Mouse (Mus musculus): ENCODE measurements at regions not wholly inside any gene's neighbourhood (a gene's known extent, or its start where the extent isn't known, plus 50 kb on each side); places are given as distances from the start of the nearest gene placed in this dataset.

DNA sequence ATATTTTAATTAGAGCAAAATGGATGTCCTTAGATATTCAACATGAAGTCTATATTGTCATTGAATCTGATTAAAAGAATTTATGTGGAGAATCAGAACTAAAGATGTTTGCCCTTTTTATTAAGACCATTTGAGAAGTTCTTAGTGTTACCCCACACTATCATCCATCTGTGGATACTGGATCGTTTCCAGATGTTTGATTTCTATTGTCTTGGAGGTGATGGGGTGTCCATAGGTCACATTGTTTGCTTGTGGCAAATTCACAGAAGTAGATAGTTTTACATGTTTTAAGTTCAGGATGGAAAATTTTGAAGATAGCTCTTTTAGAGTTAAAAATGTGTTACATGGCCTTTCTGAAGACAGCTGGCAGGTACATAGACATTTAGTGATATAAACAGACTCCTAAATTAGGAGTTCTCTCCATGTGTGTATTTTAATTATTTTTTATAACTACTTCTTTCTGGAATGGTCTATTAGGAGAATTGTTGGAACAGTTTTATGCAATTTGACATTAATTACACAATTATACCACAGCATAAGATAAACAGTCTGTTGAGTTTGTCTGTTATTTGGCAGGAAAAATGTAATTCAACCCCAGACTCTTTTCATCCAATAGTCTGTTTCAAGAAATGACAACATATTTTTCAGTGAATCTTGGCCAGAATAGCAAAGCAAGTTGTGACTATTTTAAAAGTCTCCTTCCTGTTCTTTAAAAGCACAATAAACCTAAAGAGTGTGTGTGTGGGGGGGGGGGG, 368.8 kb upstream of the Plscr5 start:
- no peak for DNase-seq (ENCODE audit: low read depth, low spot score)

- DNase-seq (ENCODE audit: low read depth, low spot score) = no peak
Measured at GRCm38 (mm10) chr9:91818616-91819328, 374.0 kb upstream of the Plscr5 start.

DNA sequence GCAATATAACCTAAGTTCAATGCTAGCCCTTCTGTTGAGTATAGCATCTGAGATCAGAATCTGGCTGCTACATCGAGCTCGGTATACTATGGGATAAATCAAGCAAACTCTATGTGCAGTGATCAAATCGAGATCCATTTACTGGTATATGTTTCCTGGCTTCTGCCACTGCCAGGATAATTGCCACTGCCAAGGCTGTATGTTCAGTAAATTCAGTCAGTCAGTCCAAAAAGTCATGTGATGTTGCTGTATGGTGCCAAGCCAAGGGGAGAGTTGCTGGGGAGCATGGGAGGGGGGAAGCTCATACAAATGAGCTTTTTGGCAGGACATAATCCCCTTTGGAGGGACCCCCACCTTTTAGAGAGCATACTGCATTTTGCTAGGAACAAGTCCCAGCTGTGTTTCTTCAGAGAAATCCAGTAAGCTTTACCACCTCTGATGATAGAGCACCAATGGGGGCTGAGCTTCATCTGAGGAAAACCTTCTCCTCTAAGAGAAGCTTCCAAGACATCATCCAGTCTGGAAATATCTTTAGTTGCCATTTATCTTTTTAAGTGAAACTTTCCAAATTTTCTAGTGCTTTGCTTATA, 389.3 kb upstream of the Plscr5 start:
- no peak for DNase-seq (ENCODE audit: low read depth, low spot score)

- no peak for DNase-seq (ENCODE audit: low read depth, low spot score)
Measured at GRCm38 (mm10) chr9:91798837-91799225, 393.9 kb upstream of the Plscr5 start.

DNA sequence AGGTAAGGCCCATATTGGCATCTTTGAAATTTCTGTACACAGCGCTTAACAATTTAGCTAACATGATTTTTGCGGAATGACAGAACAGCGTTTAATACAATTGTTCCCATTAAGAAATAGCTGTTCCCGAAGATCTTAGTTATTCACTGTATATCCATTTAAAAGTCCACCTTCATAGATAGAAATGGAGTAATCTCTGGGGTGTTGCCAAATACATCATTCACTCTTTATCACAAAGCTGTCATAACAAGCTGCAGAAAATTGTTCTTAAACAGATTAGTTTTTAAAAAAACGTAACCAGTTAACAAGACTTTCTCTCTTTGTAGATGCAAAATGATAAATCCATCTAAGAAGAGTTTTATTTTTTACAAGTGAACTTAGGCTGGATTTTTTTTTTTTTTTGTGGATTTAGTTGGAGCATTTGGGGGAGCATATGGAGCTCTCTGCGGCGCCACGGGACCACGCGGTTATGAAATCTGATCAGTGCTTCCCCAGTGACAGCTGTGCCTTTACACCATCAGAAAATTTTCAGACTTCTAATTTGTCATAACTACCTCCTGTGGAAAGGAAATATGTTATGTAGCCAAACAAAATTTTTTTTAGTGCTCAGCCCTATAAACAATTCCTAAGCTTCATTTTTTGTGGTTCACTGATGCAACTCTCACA, 394.4 kb upstream of the Plscr5 start:
- no peak for DNase-seq (ENCODE audit: low read depth, low spot score)

GRCm38 (mm10) chr9:91796976-91797375, 395.8 kb upstream of the Plscr5 start:
- no peak for DNase-seq (ENCODE audit: low read depth, low spot score)

- no peak for DNase-seq (ENCODE audit: low read depth, low spot score)
Measured at GRCm38 (mm10) chr9:91752935-91753334, 387.3 kb upstream of the Zic1 start.

DNA sequence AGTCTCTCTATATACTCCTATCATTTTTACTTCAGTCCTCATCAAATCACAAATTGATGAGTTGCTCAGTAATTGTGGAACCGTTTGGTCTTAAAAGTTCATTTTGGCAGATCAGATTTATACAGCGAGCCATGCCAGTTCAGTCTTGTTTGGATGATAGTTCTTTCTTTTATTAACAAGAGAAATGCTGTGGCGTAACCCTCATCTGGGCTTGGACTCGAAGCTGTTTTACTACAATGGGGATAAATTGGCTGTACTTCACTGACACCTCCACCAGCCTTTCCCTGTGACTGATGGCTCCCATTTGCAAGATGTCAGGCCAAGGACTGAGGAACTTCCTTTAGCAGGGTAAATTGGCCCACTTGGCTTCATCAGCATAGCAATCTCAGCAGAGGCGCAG, 345.5 kb upstream of the Zic1 start:
- DNase-seq (ENCODE audit: low read depth, low spot score) = no peak

DNA sequence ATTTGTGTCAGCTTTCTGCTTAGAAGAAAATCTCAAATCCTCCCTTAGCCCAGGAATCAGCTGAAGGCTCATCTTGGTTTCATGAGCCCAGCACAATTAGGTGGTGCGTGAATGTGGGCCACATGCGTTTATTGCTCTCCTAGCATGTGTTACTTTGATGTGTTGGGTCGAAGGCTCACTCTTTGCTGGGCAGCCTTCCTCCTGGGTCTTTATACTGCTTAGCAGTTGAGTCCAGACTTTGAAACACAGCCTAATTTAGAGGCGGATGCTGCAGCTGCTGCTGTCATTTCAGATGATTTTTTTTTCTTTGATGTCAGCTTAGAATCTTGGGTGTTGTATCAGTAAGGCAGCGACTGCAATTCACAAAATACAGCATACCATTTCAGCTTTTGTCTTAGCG, 315.2 kb upstream of the Zic1 start:
- no peak for DNase-seq (ENCODE audit: low read depth, low spot score)

GRCm38 (mm10) chr9:91666667-91667066, 301.1 kb upstream of the Zic1 start:
- DNase-seq (ENCODE audit: low read depth, low spot score) = no peak

DNA sequence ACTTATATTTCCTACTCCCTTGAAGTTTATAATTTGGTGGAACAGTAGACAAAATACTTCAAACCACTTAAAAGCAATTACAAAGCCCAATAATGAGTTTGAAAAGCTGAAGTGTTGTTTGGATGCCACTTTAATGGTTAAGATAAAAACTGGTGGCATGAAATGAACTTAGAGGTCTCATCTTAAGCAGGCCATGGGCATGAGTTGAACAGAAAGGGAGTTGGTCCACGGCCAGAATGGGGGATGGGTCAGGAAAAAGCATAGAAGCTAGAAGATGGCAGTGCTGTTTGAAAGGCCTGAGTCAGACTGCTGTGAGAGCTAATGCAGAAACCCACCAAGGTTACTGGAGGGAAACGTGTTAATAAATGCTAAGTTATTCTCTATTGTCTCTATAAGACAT, 294.5 kb upstream of the Zic1 start:
- DNase-seq (ENCODE audit: low read depth, low spot score) = no peak

DNA sequence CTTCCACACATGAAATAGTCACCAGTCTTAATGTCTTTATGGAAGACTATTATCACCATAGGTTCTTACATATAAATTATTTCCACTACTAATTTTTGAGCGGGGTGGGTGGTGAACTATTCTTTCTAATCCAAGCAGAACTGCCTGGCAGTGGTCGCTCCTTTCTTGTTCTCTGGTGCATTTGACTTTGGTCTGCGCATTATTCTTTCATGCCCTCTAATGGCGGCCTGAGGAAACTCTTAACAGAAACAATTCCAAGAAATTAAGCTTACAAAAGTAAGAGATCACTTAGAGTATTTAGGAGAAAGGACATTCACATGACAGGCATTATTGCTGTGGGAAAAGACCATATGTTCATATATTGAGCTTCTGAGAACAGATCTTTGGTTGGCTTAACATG, 288.5 kb upstream of the Zic1 start:
- DNase-seq (ENCODE audit: low read depth, low spot score) = no peak

- DNase-seq (ENCODE audit: low read depth, low spot score) = no peak
Measured at GRCm38 (mm10) chr9:91652384-91653100, 286.9 kb upstream of the Zic1 start.

DNA sequence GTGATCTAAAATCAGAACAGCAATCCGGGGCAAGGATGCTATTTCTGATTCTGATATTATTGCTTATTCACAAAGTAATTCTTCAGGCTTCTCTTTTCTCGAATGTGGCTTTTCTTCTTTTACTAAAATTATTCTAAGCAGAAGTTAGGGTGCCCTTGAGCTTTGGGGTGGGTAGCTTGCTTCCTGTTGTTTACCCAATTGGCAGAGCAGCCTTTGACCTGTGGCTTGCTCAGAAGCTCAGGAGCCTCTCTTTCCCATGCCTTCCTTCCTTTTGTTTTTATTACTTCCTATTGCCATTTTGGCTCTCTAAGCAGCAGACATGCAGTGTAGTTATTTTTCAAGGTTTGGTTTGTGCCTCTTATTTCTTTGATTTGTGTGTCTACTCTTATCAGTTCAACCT, 244.8 kb upstream of the Zic1 start:
- no peak for DNase-seq (ENCODE audit: low read depth, low spot score)

DNA sequence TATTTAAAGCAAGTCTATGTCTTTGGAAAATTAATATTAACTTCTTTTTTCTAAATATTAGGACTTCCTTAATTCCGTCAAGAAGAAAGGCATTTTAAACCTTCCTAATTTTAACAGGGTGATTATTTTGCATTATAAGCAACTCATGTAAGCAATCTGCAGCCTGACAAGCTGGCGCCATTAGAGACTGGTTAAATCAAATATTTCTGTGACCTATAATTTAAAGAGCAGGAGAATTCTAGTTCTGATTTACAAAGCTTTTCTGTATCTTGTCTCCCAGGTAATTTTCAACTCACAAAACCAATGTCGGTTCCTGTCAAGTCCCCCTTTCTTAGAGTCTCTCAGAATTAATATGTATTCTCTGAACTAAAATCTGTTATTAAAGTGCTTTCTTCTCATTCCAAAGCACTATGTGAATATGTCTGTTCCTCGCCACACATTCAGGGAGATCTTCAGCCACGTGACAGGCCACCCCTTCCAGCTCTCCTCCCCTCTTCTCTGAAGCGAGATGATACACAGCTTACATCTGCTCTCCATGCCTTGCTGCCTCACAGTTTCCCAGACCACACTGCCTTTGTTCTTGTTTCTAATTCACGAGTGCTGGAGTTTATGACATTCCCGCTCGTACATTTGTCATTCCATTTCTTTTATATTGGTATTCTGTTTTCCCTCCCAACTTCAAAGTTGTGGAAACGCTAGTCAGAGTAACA, 244.0 kb upstream of the Zic1 start:
- no peak for DNase-seq (ENCODE audit: low read depth, low spot score)

DNA sequence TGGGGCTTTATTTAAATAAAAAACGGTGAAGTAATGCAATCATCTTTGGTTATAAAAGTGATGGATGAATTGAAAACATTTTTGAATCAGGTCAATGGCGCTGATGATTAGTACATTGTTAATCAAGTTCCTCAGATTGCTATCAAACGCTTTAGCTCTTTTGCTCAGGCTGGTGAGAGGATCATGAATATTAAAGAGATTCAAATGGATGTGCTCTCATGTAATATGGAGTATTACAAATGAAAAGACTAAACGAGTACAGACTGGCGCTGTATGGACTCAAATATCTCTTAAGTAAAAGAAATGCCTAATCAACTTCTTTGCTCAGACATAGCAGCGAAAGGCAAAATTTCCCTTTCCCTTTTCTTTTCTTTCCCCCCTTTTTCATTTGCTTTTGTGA, 236.1 kb upstream of the Zic1 start:
- no peak for DNase-seq (ENCODE audit: low read depth, low spot score)

DNA sequence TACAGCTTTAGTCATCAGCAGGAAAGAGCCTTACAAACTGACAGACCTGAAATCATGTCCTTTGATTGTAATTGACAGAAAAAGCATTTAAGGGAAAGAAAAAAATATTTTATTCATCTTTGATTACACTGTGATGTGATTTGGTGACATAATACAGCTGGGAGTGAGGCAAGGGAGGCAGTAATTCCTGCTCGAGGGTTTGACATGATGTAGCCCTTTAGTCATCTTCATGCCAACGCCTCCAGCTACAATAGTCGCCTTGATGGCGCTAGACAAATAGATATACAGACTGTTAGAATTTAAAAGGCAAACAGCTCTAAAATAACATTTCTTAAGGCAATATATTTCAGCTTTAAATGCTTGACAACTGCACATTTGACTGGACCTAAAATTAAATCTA, 226.3 kb upstream of the Zic1 start:
- no peak for DNase-seq (ENCODE audit: low read depth, low spot score)

- DNase-seq (ENCODE audit: low read depth, low spot score) = no peak
Measured at GRCm38 (mm10) chr9:91588756-91589155, 223.1 kb upstream of the Zic1 start.

DNA sequence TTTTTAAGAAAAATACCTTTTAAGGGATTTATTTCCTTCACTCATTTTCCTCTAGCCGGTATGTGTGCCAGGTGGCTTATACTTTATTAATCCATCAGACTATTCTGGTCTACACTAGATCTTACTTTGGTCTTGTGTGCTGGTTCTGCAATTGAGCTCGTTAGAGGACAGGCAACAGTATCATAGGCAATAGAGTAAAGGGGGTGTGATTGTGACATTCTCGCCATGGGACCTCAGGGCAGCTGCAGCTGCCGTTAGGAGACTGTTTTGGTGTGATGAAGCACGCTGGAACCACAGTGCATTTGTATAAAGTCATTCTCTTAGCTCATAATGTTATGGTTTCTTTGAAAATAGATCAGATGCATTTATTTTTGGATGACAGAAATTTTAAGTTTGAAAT, 222.3 kb upstream of the Zic1 start:
- DNase-seq (ENCODE audit: low read depth, low spot score) = no peak

DNA sequence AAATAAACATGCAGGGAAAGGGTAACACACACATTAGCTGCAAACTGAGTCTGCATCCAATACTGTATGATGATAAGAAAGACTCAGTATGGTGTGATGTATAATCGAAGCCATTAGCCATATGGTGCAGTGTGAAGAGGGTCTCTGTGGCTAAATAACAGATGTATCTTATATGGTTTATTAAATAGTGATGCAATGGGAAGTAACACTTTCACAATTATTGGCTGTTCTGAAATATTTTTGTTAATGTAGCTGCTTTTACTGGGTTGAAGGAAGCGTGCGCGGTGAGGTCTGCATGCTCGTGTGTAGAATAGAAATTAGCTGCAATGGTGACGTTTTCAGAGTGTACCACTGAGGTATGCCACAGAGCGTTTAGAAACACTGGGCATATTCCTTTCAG, 221.7 kb upstream of the Zic1 start:
- DNase-seq (ENCODE audit: low read depth, low spot score) = no peak

DNA sequence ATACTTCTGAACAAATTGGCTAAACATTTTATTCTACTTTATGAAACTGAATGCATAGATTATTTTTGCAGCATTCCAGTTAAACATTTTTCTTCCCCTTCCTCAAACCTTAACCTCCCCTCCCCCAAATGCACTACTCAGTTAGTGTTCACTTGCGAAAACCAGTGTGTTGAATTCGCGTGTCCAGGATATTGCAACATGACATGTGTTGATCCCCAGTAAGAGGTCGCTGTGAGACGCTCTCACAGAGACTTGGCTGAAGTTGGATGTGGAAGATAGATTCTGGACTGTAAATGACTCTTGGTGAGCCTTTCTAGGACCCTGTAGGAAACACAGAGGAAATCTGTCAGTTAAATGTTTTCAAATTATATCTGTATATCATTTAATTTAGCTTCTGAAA, 221.0 kb upstream of the Zic1 start:
- no peak for DNase-seq (ENCODE audit: low read depth, low spot score)

Data from ES-CJ7 (cell line).